Mouse (Mus musculus) E14TG2a.4 (cell line): ENCODE measurements at regions not wholly inside any gene's neighbourhood (a gene's known extent, or its start where the extent isn't known, plus 50 kb on each side); places are given as distances from the start of the nearest gene placed in this dataset.

Experiments
- CTCF ChIP-seq: conservative IDR thresholded peaks from 2 replicates; pipeline ENCODE4 v1.5.1; 2014; ENCODE audit warnings: low read length
- NANOG ChIP-seq: IDR thresholded peaks from 2 replicates; pipeline ENCODE4 v1.6.1; 2014; ENCODE audit warnings: borderline replicate concordance, low read length, mixed read lengths
- POU5F1 ChIP-seq: IDR thresholded peaks from 2 replicates; pipeline ENCODE4 v1.6.1; 2014; ENCODE audit warnings: low read length, borderline replicate concordance

- TF ChIP-seq CTCF (no peak), POU5F1 (no peak), NANOG (no peak)
Observed at GRCm38 (mm10) chr13:92915948-92916710, 71.6 kb downstream of the Mtx3 start.
